Mouse (Mus musculus): ENCODE measurements around the gene Crabp1. TPM values are rescaled to one million over a fixed set of nuclear protein-coding genes. Genes with fewer than 3 reads are reported as not detected.

Crabp1 gene
- polyA plus RNA-seq, 1 experiment, result 0.13 TPM

GRCm38 (mm10) chr9:54764091-54764490 is 457 bp upstream of the Crabp1 start:
- no peak overlapping the region for H3K4me2 ChIP-seq (ENCODE audit: low read depth)
- no peak overlapping the region for H3K4me3 ChIP-seq
- H3K79me2 ChIP-seq (ENCODE audit: control insufficient read depth, insufficient read depth), result no peaks in the 10 kb centered on the region
- TF ChIP-seq SRF (IDR thresholded peaks at IDR 0.05; ENCODE audit: control insufficient read depth, insufficient read length, low read depth) (no peak), REST (IDR thresholded peaks at IDR 0.05; ENCODE audit: insufficient read depth, insufficient read length) (no peak), MAX (IDR thresholded peaks at IDR 0.05; ENCODE audit: low read depth) (no peak)
- no peaks in the 10 kb centered on the region for H3K36me3 ChIP-seq (ENCODE audit: control insufficient read depth, insufficient read depth)
- peaks cover 75% of the 10 kb centered on the region for H3K27me3 ChIP-seq (ENCODE audit: control insufficient read depth, insufficient read depth, insufficient read length)
- no peak overlapping the region for H3ac ChIP-seq (ENCODE audit: control insufficient read depth, insufficient read length)

- no peak overlapping the region for H3K4me2 ChIP-seq (ENCODE audit: low read depth)
- no peak overlapping the region for H3K4me3 ChIP-seq
- no peaks in the 10 kb centered on the region for H3K79me2 ChIP-seq (ENCODE audit: control insufficient read depth, insufficient read depth)
- H3K27me3 ChIP-seq (ENCODE audit: control insufficient read depth, insufficient read depth, insufficient read length), result peaks cover 72% of the 10 kb centered on the region
- TF ChIP-seq MAX (IDR thresholded peaks at IDR 0.05; ENCODE audit: low read depth) (no peak), MYOG (IDR thresholded peaks at IDR 0.05; ENCODE audit: control insufficient read depth in 1 of 3, insufficient read depth in 1 of 3, insufficient read length in 2 of 3, low read depth in 2 of 3) (no peak), TCF3 (IDR thresholded peaks at IDR 0.05; ENCODE audit: insufficient read length, low read depth) (no peak), MYOD1 (IDR thresholded peaks at IDR 0.05; ENCODE audit: control insufficient read depth in 1 of 3, insufficient read length in 2 of 3, low read depth in 2 of 3) (no peak), CEBPB (IDR thresholded peaks at IDR 0.05; ENCODE audit: insufficient read depth, poor library complexity, severe bottlenecking) (no peak), POLR2A (IDR thresholded peaks at IDR 0.05; ENCODE audit: insufficient read length, low read depth) (no peak), USF1 (IDR thresholded peaks at IDR 0.05; ENCODE audit: low read depth) (no peak), POLR2AphosphoS2 (IDR thresholded peaks at IDR 0.05; ENCODE audit: insufficient read length, low read depth) (no peak), E2F4 (IDR thresholded peaks at IDR 0.05; ENCODE audit: insufficient read depth) (no peak), SRF (IDR thresholded peaks at IDR 0.05; ENCODE audit: control insufficient read depth, insufficient read length, low read depth) (no peak), TCF12 (IDR thresholded peaks at IDR 0.05; ENCODE audit: insufficient read depth, poor library complexity, severe bottlenecking) (no peak), REST (IDR thresholded peaks at IDR 0.05; ENCODE audit: insufficient read depth, insufficient read length) (no peak)
- H3ac ChIP-seq (ENCODE audit: control insufficient read depth, insufficient read length), result no peak overlapping the region
- H3K36me3 ChIP-seq (ENCODE audit: control insufficient read depth, insufficient read depth), result no peaks in the 10 kb centered on the region
Observed at GRCm38 (mm10) chr9:54765336-54766085, 963 bp downstream of the Crabp1 start.

- H3K27me3 ChIP-seq (ENCODE audit: control insufficient read depth, insufficient read depth, insufficient read length), result peaks cover 44% of the 10 kb centered on the region
- no peak for TF ChIP-seq E2F4 (IDR thresholded peaks at IDR 0.05; ENCODE audit: insufficient read depth)
Observed at GRCm38 (mm10) chr9:54770140-54770780, 5.7 kb downstream of the Crabp1 start.

GRCm38 (mm10) chr9:54776451-54776982 is 12.0 kb downstream of the Crabp1 start:
- TF ChIP-seq USF1 (IDR thresholded peaks at IDR 0.05; ENCODE audit: low read depth) (no peak), TCF12 (IDR thresholded peaks at IDR 0.05; ENCODE audit: insufficient read depth, poor library complexity, severe bottlenecking) (no peak), MAX (IDR thresholded peaks at IDR 0.05; ENCODE audit: low read depth) (no peak), SRF (IDR thresholded peaks at IDR 0.05; ENCODE audit: control insufficient read depth, insufficient read length, low read depth) (no peak), POLR2A (IDR thresholded peaks at IDR 0.05; ENCODE audit: insufficient read length, low read depth) (no peak)
- no peaks in the 10 kb centered on the region for H3K79me2 ChIP-seq (ENCODE audit: control insufficient read depth, insufficient read depth)
- no peak overlapping the region for H3K4me2 ChIP-seq (ENCODE audit: low read depth)
- H3ac ChIP-seq (ENCODE audit: control insufficient read depth, insufficient read length), result no peak overlapping the region
- H3K4me3 ChIP-seq, result no peak overlapping the region
- peaks cover 4% of the 10 kb centered on the region for H3K27me3 ChIP-seq (ENCODE audit: control insufficient read depth, insufficient read depth, insufficient read length)
- H3K36me3 ChIP-seq (ENCODE audit: control insufficient read depth, insufficient read depth), result no peaks in the 10 kb centered on the region

More at GRCm38 (mm10) chr9:54770140-54770780, 5.7 kb downstream of the Crabp1 start:
- no peaks in the 10 kb centered on the region for H3K36me3 ChIP-seq (ENCODE audit: control insufficient read depth, insufficient read depth)
- no peak overlapping the region for H3K4me3 ChIP-seq
- H3K4me2 ChIP-seq (ENCODE audit: low read depth), result no peak overlapping the region
- H3K79me2 ChIP-seq (ENCODE audit: control insufficient read depth, insufficient read depth), result no peaks in the 10 kb centered on the region
- H3ac ChIP-seq (ENCODE audit: control insufficient read depth, insufficient read length), result no peak overlapping the region

DNA sequence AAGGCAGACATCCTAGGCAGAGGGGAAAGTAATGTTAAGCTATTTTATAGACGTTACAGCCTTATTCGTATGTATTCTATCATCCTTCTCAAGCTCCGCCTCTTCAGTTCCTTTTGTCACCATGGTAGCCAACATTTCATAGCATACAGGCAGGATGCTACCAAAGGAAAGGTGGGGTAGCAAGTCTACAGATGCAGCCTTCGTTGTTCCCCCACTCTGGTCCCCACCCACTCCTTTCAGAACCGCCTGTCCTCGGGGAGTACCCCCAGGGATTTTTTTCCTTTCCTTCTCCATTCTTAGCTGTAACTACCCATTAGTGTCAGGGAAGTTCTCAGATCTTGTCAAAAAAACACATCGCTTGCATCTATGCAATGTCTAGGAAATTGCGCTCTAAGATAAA is 14.7 kb downstream of the Crabp1 start:
- Histone ChIP-seq H3K4me3 (no peak overlapping the region), H3K79me2 (ENCODE audit: control insufficient read depth, insufficient read depth) (no peaks in the 10 kb centered on the region), H3K27me3 (ENCODE audit: control insufficient read depth, insufficient read depth, insufficient read length) (no peaks in the 10 kb centered on the region), H3ac (ENCODE audit: control insufficient read depth, insufficient read length) (no peak overlapping the region), H3K4me2 (ENCODE audit: low read depth) (no peak overlapping the region), H3K36me3 (ENCODE audit: control insufficient read depth, insufficient read depth) (no peaks in the 10 kb centered on the region)
- no peak for TF ChIP-seq MAX (IDR thresholded peaks at IDR 0.05; ENCODE audit: low read depth)
- no peak for TF ChIP-seq TCF3 (IDR thresholded peaks at IDR 0.05; ENCODE audit: insufficient read length, low read depth)
- TF ChIP-seq E2F4 (IDR thresholded peaks at IDR 0.05; ENCODE audit: insufficient read depth), result no peak
- no peak for TF ChIP-seq SRF (IDR thresholded peaks at IDR 0.05; ENCODE audit: control insufficient read depth, insufficient read length, low read depth)
- no peak for TF ChIP-seq USF1 (IDR thresholded peaks at IDR 0.05; ENCODE audit: low read depth)
- no peak for TF ChIP-seq REST (IDR thresholded peaks at IDR 0.05; ENCODE audit: insufficient read depth, insufficient read length)
- no peak for TF ChIP-seq POLR2AphosphoS2 (IDR thresholded peaks at IDR 0.05; ENCODE audit: insufficient read length, low read depth)
- no peak for TF ChIP-seq MYOD1 (IDR thresholded peaks at IDR 0.05; ENCODE audit: control insufficient read depth in 1 of 3, insufficient read length in 2 of 3, low read depth in 2 of 3)
- TF ChIP-seq POLR2A (IDR thresholded peaks at IDR 0.05; ENCODE audit: insufficient read length, low read depth), result no peak
- no peak for TF ChIP-seq CEBPB (IDR thresholded peaks at IDR 0.05; ENCODE audit: insufficient read depth, poor library complexity, severe bottlenecking)
- TF ChIP-seq TCF12 (IDR thresholded peaks at IDR 0.05; ENCODE audit: insufficient read depth, poor library complexity, severe bottlenecking), result no peak
- no peak for TF ChIP-seq MYOG (IDR thresholded peaks at IDR 0.05; ENCODE audit: control insufficient read depth in 1 of 3, insufficient read depth in 1 of 3, insufficient read length in 2 of 3, low read depth in 2 of 3)
